Mouse (Mus musculus): ENCODE data around the gene 6430531B16Rik.

- TF ChIP-seq CTCF (IDR thresholded peaks at IDR 0.05; ENCODE audit: low read depth, low read length) (no peak), POLR2A (IDR thresholded peaks at IDR 0.05; ENCODE audit: borderline replicate concordance, low read depth, low read length) (no peak)
These were observed 37.9 kb downstream of the 6430531B16Rik start for GRCm38 (mm10) chr7:139940476-139941209.
